Mouse (Mus musculus): Measurements from ENCODE around the gene Vmn1r236. TPM values are rescaled to one million over a fixed set of nuclear protein-coding genes. Genes with fewer than 3 reads are reported as not detected.

Gene Vmn1r236
- not detected in 2 replicates for polyA plus RNA-seq (2016; fragmentation: Nextera tagmentation; extraction: Ambion mirVana)

GRCm38 (mm10) chr17:21282642-21283041, at the start of gene Vmn1r236:
TSS of gene Vmn1r236 (plus strand) at chr17:21282942.
- H3K27me3 ChIP-seq (ENCODE audit: poor library complexity, severe bottlenecking), result no peaks in the 10 kb centered on the region
- H3K36me3 ChIP-seq (replicated peaks), result no peaks in the 10 kb centered on the region
- WGBS, result 80% methylated on average over 3 of the region's 3 CpGs
- DNase-seq (ENCODE audit: extremely low spot score, low spot score), result no peak
- H3K27ac ChIP-seq, result no peak within 1 kb of the TSS
- H3K9me3 ChIP-seq, result peaks cover 9% of the 10 kb centered on the region
- H3K4me1 ChIP-seq, result no peaks in the 10 kb centered on the region
- no peak within 1 kb of the TSS for H3K4me3 ChIP-seq

GRCm38 (mm10) chr17:21256111-21256510, 26.6 kb upstream of the Vmn1r236 start, which contains the start of gene Vmn1r235:
TSS of gene Vmn1r235 (plus strand) at chr17:21256411.
- Histone ChIP-seq H3K36me3 (replicated peaks) (no peaks in the 10 kb centered on the region), H3K4me3 (no peak within 1 kb of the TSS), H3K27me3 (ENCODE audit: poor library complexity, severe bottlenecking) (no peaks in the 10 kb centered on the region), H3K27ac (no peak within 1 kb of the TSS), H3K9me3 (peaks cover 15% of the 10 kb centered on the region; the same call in 1 of the 2 replicates), H3K4me1 (no peaks in the 10 kb centered on the region)
- DNase-seq (ENCODE audit: extremely low spot score, low spot score), result no peak

- H3K4me1 ChIP-seq, result no peaks in the 10 kb centered on the region
- 17% methylated on average over 4 of the region's 4 CpGs for WGBS
- no peaks in the 10 kb centered on the region for H3K36me3 ChIP-seq (replicated peaks)
- no peak overlapping the region for H3K27ac ChIP-seq
- H3K4me3 ChIP-seq, result no peak overlapping the region
- no peaks in the 10 kb centered on the region for H3K27me3 ChIP-seq (ENCODE audit: poor library complexity, severe bottlenecking)
- H3K9me3 ChIP-seq, result peaks cover 4% of the 10 kb centered on the region
- DNase-seq (ENCODE audit: extremely low spot score, low spot score), result no peak
Observed at GRCm38 (mm10) chr17:21272103-21272502, 10.6 kb upstream of the Vmn1r236 start.

- no peaks in the 10 kb centered on the region for H3K4me1 ChIP-seq
Observed at GRCm38 (mm10) chr17:21284395-21284794, 1.7 kb downstream of the Vmn1r236 start.

GRCm38 (mm10) chr17:21289695-21290094, 7.0 kb downstream of the Vmn1r236 start:
- no peaks in the 10 kb centered on the region for H3K27me3 ChIP-seq (ENCODE audit: poor library complexity, severe bottlenecking)
- no peak for DNase-seq (ENCODE audit: extremely low spot score, low spot score)
- peaks cover 11% of the 10 kb centered on the region for H3K9me3 ChIP-seq
- H3K27ac ChIP-seq, result no peak overlapping the region
- no peaks in the 10 kb centered on the region for H3K36me3 ChIP-seq (replicated peaks)
- no peak overlapping the region for H3K4me3 ChIP-seq
- no peaks in the 10 kb centered on the region for H3K4me1 ChIP-seq

More at GRCm38 (mm10) chr17:21284395-21284794, 1.7 kb downstream of the Vmn1r236 start:
- Histone ChIP-seq H3K4me3 (no peak overlapping the region), H3K27ac (no peak overlapping the region), H3K9me3 (peaks cover 11% of the 10 kb centered on the region), H3K27me3 (ENCODE audit: poor library complexity, severe bottlenecking) (no peaks in the 10 kb centered on the region), H3K36me3 (replicated peaks) (no peaks in the 10 kb centered on the region)
- no peak for DNase-seq (ENCODE audit: extremely low spot score, low spot score)

GRCm38 (mm10) chr17:21311565-21311964, 28.8 kb downstream of the Vmn1r236 start, which contains the start of gene Vmn1r237:
TSS of gene Vmn1r237 (plus strand) at chr17:21311865.
- no peak within 1 kb of the TSS for H3K4me3 ChIP-seq
- peaks cover 11% of the 10 kb centered on the region for H3K9me3 ChIP-seq
- no peak within 1 kb of the TSS for H3K27ac ChIP-seq
- no peaks in the 10 kb centered on the region for H3K27me3 ChIP-seq (ENCODE audit: poor library complexity, severe bottlenecking)
- no peaks in the 10 kb centered on the region for H3K4me1 ChIP-seq
- H3K36me3 ChIP-seq (replicated peaks), result no peaks in the 10 kb centered on the region
- no peak for DNase-seq (ENCODE audit: extremely low spot score, low spot score)

Small RNA genes within 50 kb of the gene (microRNA-seq; reads per million reads assigned to microRNA genes)
- not detected for gene Gm26384

Other genes with a start within 250 kb of the Vmn1r236 start
- gene Vmn1r234, start 56.9 kb upstream of the Vmn1r236 start, polyA plus RNA-seq (2016; fragmentation: Nextera tagmentation; extraction: Ambion mirVana), result not detected in 2 replicates
- not detected in 2 replicates for gene Vmn1r235, start 26.5 kb upstream of the Vmn1r236 start, polyA plus RNA-seq (2016; fragmentation: Nextera tagmentation; extraction: Ambion mirVana)
- gene Vmn1r237, start 28.9 kb downstream of the Vmn1r236 start, polyA plus RNA-seq (2016; fragmentation: Nextera tagmentation; extraction: Ambion mirVana), result not detected in 2 replicates
- 1.9 and 3.1 TPM in 2 replicates for gene Zfp677, start 100.8 kb downstream of the Vmn1r236 start, polyA plus RNA-seq (2016; fragmentation: Nextera tagmentation; extraction: Ambion mirVana)
- gene Zfp54, start 140.3 kb downstream of the Vmn1r236 start, polyA plus RNA-seq (2016; fragmentation: Nextera tagmentation; extraction: Ambion mirVana), result 2.6 and 2.9 TPM in 2 replicates
- 15.1 and 15.9 TPM in 2 replicates for gene Zfp51, start 167.4 kb downstream of the Vmn1r236 start, polyA plus RNA-seq (2016; fragmentation: Nextera tagmentation; extraction: Ambion mirVana)
- gene Zfp53, start 206.1 kb downstream of the Vmn1r236 start, polyA plus RNA-seq (2016; fragmentation: Nextera tagmentation; extraction: Ambion mirVana), result 9.7 and 11.3 TPM in 2 replicates